Mouse (Mus musculus) liver, adult (tissue): ENCODE data around the gene Gnat1.

ENCODE experiments used
- GATA4 ChIP-seq: IDR thresholded peaks from 2 replicates; pipeline ENCODE4 v1.6.1; 2014; ENCODE audit warnings: mild to moderate bottlenecking, low read length; ENCODE audit not compliant: insufficient replicate concordance

Gnat1 gene

GRCm38 (mm10) chr9:107679501-107679900, at the start of gene Gnat1:
Gene Gnat1 (minus strand): TSS chr9:107679712.
- TF ChIP-seq GATA4: no peak

DNA sequence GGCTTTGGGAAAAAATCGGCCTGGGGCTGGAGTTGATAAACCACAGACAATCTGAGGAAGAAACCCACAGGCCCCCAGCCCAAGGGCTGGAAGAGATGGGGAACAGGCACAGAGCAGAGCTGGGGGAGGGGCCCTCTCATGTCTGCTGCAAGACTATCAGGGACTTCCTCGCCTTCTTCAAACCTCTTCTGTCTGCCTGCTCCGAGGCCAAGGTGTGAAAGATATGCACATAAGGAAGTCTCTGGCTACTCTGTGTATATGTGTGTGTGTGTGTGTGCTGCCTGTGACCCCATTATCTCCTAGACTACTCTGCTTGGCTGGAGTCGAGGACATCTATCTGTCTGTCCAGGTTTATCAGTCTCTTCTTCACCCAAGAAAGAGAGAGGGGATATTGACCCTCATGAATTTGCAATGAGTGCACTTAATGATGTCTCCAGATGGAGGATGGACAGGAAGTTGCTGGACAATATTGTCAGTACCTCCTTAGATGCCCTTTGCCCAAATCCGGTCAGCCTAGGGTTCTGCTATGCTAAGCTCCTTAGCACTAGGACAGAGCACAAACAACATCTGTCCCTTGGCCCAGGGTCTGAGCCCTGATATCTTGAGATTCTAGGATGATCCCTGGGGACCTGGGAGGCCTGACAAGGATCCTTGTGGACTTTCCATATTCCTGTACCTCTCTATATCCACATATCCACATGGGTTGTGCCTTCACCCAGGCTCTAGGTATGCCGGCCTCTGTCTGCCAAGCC, 49.6 kb upstream of the Gnat1 start:
- TF ChIP-seq GATA4: no peak

DNA sequence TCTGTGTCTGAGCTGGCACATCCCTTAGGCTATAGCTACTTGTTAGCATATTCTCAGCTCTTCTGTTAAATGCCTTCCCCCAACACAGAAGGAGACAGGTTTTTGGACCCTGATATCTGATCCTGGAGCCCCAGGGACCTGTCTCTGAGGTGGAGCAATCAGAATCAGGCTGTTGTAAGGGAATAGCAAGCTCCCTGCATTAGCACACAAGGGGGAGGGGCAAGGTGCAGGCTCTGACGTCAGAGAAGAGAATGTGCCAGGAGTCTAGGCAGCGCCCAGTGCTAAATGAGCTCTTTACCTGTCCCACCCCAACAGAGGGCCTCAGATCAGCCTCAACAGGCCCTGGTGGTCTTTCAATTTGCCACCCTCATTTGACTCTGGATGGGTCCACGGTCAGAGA, 47.5 kb upstream of the Gnat1 start:
- no peak for TF ChIP-seq GATA4

GRCm38 (mm10) chr9:107724796-107725195, 45.3 kb upstream of the Gnat1 start:
- no peak for TF ChIP-seq GATA4

DNA sequence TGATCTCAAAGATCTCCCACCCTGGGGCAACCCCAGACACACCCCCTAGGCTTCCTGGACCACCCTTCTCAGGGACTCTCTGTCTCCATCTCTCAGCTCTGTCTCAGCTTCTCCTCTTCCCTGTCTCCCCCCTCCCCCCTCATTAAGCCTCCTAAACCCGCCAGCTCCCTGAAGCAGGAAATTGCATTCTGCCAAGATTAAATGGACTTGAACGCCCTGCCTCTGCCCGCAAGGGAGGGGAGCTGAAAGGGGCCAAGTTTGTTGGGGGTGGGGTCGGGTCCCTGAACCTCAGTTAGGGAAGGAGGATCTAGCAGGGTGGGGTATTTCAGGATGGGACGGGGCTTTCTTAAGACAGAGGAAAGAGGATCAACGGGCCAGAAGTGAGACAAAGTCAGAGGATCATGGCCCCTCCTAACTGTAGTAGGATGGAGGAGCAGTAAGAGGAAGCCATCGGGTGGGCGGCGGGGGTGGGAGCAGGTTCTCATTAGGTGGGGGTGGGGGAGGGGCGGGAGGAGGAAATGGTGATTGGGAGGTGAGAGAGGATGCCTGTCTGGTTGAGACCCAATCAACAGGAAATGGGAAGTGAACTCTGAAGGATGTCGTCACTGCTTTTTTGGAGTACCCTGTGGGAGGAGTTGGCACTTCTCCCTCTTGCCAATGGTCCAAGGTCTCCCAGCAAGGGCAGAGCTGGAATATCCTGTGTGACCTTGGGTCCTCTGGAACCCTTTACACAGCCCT, 44.5 kb upstream of the Gnat1 start:
- TF ChIP-seq GATA4: peak; percentile 25; the same call in 1 of the 2 replicates

GRCm38 (mm10) chr9:107723292-107723691, 43.8 kb upstream of the Gnat1 start:
- TF ChIP-seq GATA4: no peak

DNA sequence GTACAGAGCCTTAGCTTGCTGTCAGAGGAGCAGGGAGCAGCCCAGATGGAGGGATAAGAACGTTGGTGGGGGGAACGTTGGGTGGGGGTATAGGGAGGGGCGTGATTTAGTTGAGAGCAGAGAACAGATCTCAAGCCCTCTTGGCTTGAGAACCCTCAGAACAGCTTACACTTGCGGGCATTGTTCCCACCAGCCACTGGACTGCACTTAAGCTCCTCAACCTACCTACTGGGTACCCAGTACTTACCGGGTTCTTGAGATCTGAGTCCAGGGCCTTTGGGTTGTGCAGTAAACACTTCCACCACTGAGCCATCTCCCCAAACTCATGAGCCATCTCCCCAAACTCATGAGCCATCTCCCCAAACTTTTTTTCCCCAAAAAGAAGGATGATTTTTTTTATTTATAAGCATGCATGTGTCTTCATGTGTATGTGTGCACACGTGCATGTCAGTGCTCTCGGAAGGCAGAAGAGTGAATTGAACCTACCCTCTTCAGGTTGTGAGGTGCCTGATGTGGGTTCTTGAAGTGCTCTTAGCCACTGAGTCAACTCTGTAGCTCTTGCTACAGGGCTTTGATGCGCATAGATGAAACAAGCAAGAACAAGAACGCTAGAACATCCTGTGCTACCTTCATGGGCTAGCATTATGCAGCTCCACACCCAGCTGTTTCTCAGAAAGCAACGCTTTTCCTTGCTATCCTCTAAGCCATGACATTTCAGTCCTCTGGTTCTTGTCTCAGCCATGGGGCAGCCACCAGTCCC, 39.4 kb upstream of the Gnat1 start:
- no peak for TF ChIP-seq GATA4

GRCm38 (mm10) chr9:107716951-107717350, 37.4 kb upstream of the Gnat1 start:
- no peak for TF ChIP-seq GATA4

DNA sequence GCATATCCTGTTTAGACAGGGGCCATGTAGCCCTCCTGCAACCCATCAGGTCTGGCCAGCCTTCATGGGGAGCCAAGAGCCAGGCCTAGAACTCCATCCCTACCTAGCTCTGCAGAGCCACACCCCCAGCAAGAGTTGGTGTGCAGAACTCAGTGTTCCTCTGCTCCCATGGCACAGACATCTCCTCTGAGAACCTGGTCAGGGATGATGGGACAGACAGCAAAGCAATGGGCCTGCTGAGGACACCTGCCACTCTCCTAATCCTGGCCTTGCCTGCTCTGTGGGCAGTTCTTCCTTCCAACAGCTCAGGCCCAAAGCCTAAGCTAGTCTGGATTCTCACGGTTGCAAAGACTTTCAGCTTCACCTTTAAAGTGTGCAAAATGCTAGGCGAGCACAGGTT, 36.1 kb upstream of the Gnat1 start:
- no peak for TF ChIP-seq GATA4

DNA sequence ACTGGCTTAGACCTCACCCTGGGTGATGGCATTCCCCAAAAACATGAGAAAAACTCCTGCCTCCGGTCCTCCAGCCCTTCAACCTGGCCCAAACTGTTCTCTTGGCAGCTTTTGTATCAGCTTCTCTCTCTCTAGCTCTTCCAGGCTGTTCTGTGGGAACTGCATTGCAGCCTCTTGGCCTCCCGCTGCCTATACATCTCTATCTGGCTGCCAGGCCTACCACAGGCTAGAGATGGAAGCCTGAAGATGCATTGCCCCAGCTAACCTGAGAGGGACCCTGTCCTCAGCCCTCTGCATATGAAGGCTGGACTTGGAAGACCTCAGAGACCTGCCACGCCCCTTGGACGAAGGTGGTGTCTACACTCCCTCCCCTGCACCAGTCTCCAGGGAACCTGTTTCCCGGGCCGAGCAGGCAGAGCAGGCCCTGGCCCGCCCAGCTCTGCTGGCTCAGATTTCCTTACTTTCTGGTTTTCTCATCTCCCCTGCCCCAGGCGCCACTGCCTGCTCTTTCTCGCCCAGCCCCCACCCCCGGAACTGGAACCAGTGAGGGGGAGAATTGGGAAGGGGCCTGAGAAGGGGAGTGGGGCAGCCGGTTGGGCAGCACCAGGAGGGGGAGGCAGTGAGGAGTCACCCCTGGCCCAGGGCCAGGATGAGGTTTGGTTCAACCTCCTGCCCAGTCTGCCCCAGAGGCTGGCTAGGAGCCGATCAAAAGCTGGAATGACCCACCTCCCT, 34.9 kb upstream of the Gnat1 start:
- TF ChIP-seq GATA4: no peak

- no peak for TF ChIP-seq GATA4
Observed at GRCm38 (mm10) chr9:107709697-107710483, 30.4 kb upstream of the Gnat1 start, which contains the start of gene Sema3f. Gene Sema3f (minus strand): TSS chr9:107710475.

DNA sequence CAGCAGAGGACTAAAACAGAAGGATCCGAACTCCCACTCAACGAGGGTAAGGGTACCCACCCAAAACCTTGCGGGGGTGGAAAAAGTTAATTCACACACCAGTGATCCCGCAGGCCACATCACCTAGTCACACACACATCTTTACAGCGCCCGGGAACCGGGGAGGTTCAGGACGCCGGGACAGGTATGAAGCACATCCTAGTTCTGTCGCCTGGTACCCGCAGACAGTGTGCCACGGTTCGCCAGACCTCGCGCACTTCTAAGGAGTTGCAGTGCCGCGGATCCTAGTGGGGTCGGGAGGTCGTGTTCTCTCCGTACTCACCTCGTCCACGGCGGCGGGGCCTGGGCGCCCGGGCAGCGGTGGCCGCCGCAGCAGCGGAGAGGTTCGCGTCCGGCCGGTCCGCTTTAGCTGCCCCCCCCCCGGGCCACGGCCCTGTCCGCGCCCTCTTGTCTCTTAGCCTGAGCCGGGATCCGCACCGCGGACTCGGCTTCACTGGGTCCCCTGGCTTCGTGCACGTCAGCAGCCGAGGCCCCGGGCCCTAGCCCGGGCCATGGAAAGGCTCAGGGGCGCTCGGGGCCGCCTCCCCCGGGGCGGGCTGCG, 29.7 kb upstream of the Gnat1 start:
- TF ChIP-seq GATA4: no peak

GRCm38 (mm10) chr9:107708439-107709095, 29.1 kb upstream of the Gnat1 start:
- TF ChIP-seq GATA4: no peak
